Mouse (Mus musculus) embryo, embryonic 9.5 days (tissue): ENCODE data around the gene Pspn.

Source experiments
- DNase-seq: peaks from one replicate; pipeline ENCODE4 v3.0.0-alpha.2; 2017; ENCODE audit errors: extremely low spot score

Pspn gene

GRCm38 (mm10) chr17:56996506-56996905, 3.3 kb downstream of the Pspn start:
- no peak for DNase-seq

- no peak for DNase-seq
These were observed 4.8 kb downstream of the Pspn start for GRCm38 (mm10) chr17:56995046-56995445.

- DNase-seq: no peak
These were observed 8.9 kb downstream of the Pspn start for GRCm38 (mm10) chr17:56990966-56991365.

- peak; percentile 96 for DNase-seq
These were observed 9.6 kb downstream of the Pspn start, which contains the start of gene Clpp for GRCm38 (mm10) chr17:56990115-56990746. TSS of gene Clpp (plus strand) at chr17:56990305.

- DNase-seq: no peak
These were observed 10.2 kb downstream of the Pspn start for GRCm38 (mm10) chr17:56989467-56990114.

- no peak for DNase-seq
These were observed 10.8 kb downstream of the Pspn start for GRCm38 (mm10) chr17:56988921-56989430.

- no peak for DNase-seq
These were observed 11.4 kb downstream of the Pspn start for GRCm38 (mm10) chr17:56988441-56988840.

GRCm38 (mm10) chr17:56986105-56986805, 13.6 kb downstream of the Pspn start:
- no peak for DNase-seq

- no peak for DNase-seq
These were observed 14.2 kb downstream of the Pspn start for GRCm38 (mm10) chr17:56985656-56986055.

GRCm38 (mm10) chr17:56984886-56985285, 14.9 kb downstream of the Pspn start:
- no peak for DNase-seq

GRCm38 (mm10) chr17:56982013-56982412, 17.8 kb downstream of the Pspn start, which contains the start of gene Acer1:
TSS of gene Acer1 (minus strand) at chr17:56982126.
- no peak for DNase-seq

GRCm38 (mm10) chr17:56981049-56981448, 18.8 kb downstream of the Pspn start:
- no peak for DNase-seq

GRCm38 (mm10) chr17:56979524-56979923, 20.3 kb downstream of the Pspn start:
- no peak for DNase-seq

GRCm38 (mm10) chr17:56976531-56977390, 23.1 kb downstream of the Pspn start:
- no peak for DNase-seq

- no peak for DNase-seq
These were observed 24.4 kb downstream of the Pspn start for GRCm38 (mm10) chr17:56975391-56975790.

- DNase-seq: no peak
These were observed 25.0 kb downstream of the Pspn start for GRCm38 (mm10) chr17:56974708-56975240.

- no peak for DNase-seq
These were observed 25.7 kb downstream of the Pspn start for GRCm38 (mm10) chr17:56973956-56974707.

GRCm38 (mm10) chr17:56970081-56970480, 29.7 kb downstream of the Pspn start:
- DNase-seq: no peak

GRCm38 (mm10) chr17:56969321-56969720, 30.5 kb downstream of the Pspn start:
- no peak for DNase-seq

GRCm38 (mm10) chr17:56963646-56964045, 36.2 kb downstream of the Pspn start:
- no peak for DNase-seq
